Mouse (Mus musculus) kidney, embryonic 16.5 days (tissue): Measurements from ENCODE around the gene Chil4. TPM values are rescaled to one million over a fixed set of nuclear protein-coding genes. Genes with fewer than 3 reads are reported as not detected.

Experiments used
- ATAC-seq: fragments of 200-750 bp; cut with Nextera tagmentation; 2 replicates; pipeline ENCODE4 v1.8.0; 2017; ENCODE audit warnings: moderate TSS enrichment; ENCODE audit not compliant: low FRiP score, low TSS enrichment
- H3K27ac ChIP-seq: fragments of 300-500 bp; sonication (generic); 2 replicates; pipeline ENCODE4 v1.5.1; 2014; ENCODE audit warnings: low read length
- H3K27me3 ChIP-seq: fragments of 300-500 bp; sonication (generic); 2 replicates; pipeline ENCODE4 v1.6.1; 2014; ENCODE audit warnings: low read length, control low read depth, mixed read lengths; ENCODE audit not compliant: insufficient read depth
- H3K36me3 ChIP-seq: fragments of 300-500 bp; sonication (generic); 2 replicates; pipeline ENCODE4 v1.6.1; 2014; ENCODE audit warnings: low read length, control low read depth, mixed read lengths; ENCODE audit not compliant: insufficient read depth
- H3K4me1 ChIP-seq: fragments of 300-500 bp; sonication (generic); 2 replicates; pipeline ENCODE4 v1.6.1; 2014; ENCODE audit warnings: low read length, control low read depth, mixed read lengths; ENCODE audit not compliant: insufficient read depth
- H3K4me2 ChIP-seq: fragments of 300-500 bp; sonication (generic); replicated peaks from 2 replicates; pipeline ENCODE4 v1.6.1; 2014; ENCODE audit warnings: low read depth, low read length
- H3K4me3 ChIP-seq: fragments of 300-500 bp; sonication (generic); 2 replicates; pipeline ENCODE4 v1.5.1; 2014; ENCODE audit warnings: mild to moderate bottlenecking, low read length
- H3K9ac ChIP-seq: fragments of 300-500 bp; sonication (generic); replicated peaks from 2 replicates; pipeline ENCODE4 v1.6.1; 2014; ENCODE audit warnings: low read length
- H3K9me3 ChIP-seq: fragments of 300-500 bp; sonication (generic); 2 replicates; pipeline ENCODE4 v1.6.1; 2016; ENCODE audit warnings: low read length, control low read depth
- WGBS: fragments of 180-500 bp; shearing (Covaris S2); extraction: QIAGEN DNeasy Blood & Tissue Kit; methylation state at CpG from one replicate; pipeline ENCODE4 v1.1.7; 2014; 5-methylcytosine and 5-hydroxymethylcytosine counted together
- polyA plus RNA-seq: library from polyadenylated mRNA; unstranded; fragments of >200 nt; fragmentation: Nextera tagmentation; extraction: Ambion mirVana; gene quantifications from 2 replicates; pipeline ENCODE4 v1.2.1, GENCODE M21; 2015

Chil4 gene
- polyA plus RNA-seq, 1 experiment from 2014 or later, result 0.95 TPM

DNA sequence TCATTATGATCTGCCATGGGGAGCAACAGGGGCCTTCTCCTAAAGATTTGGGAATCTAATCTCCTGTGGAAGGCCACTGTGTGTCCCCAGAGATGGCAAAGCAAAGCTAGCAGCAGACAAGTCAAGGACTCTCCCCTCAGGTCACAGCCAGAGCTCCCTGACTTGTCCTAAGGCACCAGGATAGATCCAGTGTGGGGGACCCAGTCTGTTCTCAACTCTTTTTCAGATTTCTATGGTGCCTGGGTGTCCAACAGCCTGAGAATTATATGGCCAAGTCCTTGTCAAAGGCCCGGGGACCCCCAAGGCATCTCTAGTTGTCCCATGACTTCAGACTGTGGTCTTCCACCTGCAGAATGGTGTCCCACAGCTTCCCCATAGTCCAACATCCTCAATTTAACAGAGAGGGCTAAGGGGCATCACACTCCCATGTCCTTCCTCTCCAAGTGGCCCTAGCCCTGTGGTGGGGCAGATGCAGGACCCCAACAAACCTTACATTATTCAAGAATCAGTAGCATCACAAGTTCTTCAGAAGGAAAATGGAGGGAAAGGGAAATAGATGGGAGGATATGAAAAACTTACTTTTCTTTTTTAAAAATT, 48.1 kb downstream of the Chil4 start:
- no peak overlapping the region for H3K27ac ChIP-seq
- H3K4me3 ChIP-seq, result no peak overlapping the region
- H3K27me3 ChIP-seq, result no peaks in the 10 kb centered on the region
- WGBS, result 83% methylated on average over 1 of the region's 1 CpGs
- no peak overlapping the region for H3K9ac ChIP-seq
- 0 out of 2 replicates have a peak, but pooled peaks have one; percentile 31 for ATAC-seq
- H3K9me3 ChIP-seq, result peaks cover 3% of the 10 kb centered on the region; the same call in 1 of the 2 replicates
- no peaks in the 10 kb centered on the region for H3K4me1 ChIP-seq
- H3K36me3 ChIP-seq, result no peaks in the 10 kb centered on the region
- no peak overlapping the region for H3K4me2 ChIP-seq

DNA sequence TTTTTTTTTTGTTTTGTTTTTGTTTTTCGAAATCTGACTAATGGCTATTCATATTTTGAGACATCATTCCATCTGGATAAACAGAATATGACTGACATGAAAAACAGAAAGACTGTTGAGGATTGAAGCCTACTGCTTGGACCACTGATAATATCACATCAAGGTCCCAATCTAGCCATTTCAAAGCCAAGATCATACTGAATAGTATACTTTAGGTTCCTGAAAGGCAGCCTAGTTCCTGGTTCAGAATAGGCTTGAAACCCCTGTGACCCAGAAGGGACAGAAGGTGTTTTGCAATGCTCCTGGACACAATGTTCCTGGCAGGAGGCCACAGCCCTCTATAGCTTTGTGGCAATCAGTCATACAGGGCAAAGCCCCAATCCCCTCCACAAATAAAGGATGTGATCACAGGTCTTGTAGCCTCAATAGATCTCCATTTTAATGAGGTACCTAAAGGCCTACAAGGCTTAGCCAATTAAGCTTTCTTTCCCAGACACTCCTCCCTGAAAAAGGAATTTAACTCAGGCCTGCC, 48.7 kb downstream of the Chil4 start:
- ATAC-seq, result no peak

DNA sequence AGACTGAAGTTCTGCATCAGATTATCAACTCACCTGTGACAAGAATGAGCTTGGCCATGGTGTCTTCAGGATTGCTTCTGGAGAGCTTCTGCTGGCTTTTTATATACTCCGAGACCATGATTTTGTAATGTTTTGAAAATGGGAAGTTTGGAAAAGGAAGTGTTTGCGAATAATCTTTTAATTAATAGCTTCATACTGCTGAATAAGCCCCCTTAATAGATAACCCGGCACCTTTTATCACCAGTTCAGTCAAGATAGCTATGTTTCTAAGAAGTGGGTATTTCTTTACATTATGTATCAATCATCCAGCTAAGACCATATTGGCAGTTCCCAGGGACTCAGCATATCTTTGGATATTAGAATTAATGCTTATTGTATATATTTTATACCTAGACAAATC, 51.8 kb downstream of the Chil4 start, which contains the start of gene Chil3:
TSS of gene Chil3 (minus strand) at position 101 of the 400 bp plus-strand sequence.
- Histone ChIP-seq H3K4me2 (no peak within 1 kb of the TSS), H3K9ac (no peak within 1 kb of the TSS), H3K36me3 (no peaks in the 10 kb centered on the region), H3K27ac (no peak within 1 kb of the TSS), H3K4me3 (no peak within 1 kb of the TSS), H3K9me3 (peaks cover 6% of the 10 kb centered on the region; the same call in 1 of the 2 replicates), H3K4me1 (no peaks in the 10 kb centered on the region), H3K27me3 (no peaks in the 10 kb centered on the region)
- ATAC-seq, result no peak
- 76% methylated on average over 3 of the region's 3 CpGs for WGBS

More for the DNA sequence above, 48.7 kb downstream of the Chil4 start:
- Histone ChIP-seq H3K9ac (no peak overlapping the region), H3K4me3 (no peak overlapping the region), H3K4me1 (no peaks in the 10 kb centered on the region), H3K27ac (no peak overlapping the region), H3K9me3 (peaks cover 3% of the 10 kb centered on the region; the same call in 1 of the 2 replicates), H3K27me3 (no peaks in the 10 kb centered on the region), H3K4me2 (no peak overlapping the region), H3K36me3 (no peaks in the 10 kb centered on the region)
- WGBS, result 51% methylated on average over 1 of the region's 1 CpGs

GRCm38 (mm10) chr3:106154413-106154812, 64.9 kb downstream of the Chil4 start:
- WGBS, result 76% methylated on average over 2 of the region's 2 CpGs
- Histone ChIP-seq H3K9me3 (no peaks in the 10 kb centered on the region), H3K27ac (no peak overlapping the region), H3K27me3 (no peaks in the 10 kb centered on the region), H3K9ac (no peak overlapping the region), H3K4me1 (no peaks in the 10 kb centered on the region), H3K4me3 (no peak overlapping the region), H3K36me3 (no peaks in the 10 kb centered on the region), H3K4me2 (no peak overlapping the region)
- no peak for ATAC-seq

Other genes with a start within 250 kb of the Chil4 start
- gene Ovgp1, start 245.8 kb downstream of the Chil4 start, polyA plus RNA-seq, result 1.3 and 1.7 TPM in 2 replicates
- gene Pifo, start 204.9 kb downstream of the Chil4 start, polyA plus RNA-seq, result 0.24 and 0.33 TPM in 2 replicates
- gene Chil5, start 186.7 kb downstream of the Chil4 start, polyA plus RNA-seq, result not detected in 2 replicates
- not detected in 2 replicates for gene Chia1, start 106.3 kb downstream of the Chil4 start, polyA plus RNA-seq
- 0.15 and 0.21 TPM in 2 replicates for gene Chil3, start 51.9 kb downstream of the Chil4 start, polyA plus RNA-seq
- gene Chil6, start 186.7 kb upstream of the Chil4 start, polyA plus RNA-seq, result not detected in 2 replicates